Mouse (Mus musculus) limb, embryonic 15.5 days (tissue): ENCODE measurements around the gene Ncs1. TPM values are rescaled to one million over a fixed set of nuclear protein-coding genes. Genes with fewer than 3 reads are reported as not detected.

ENCODE experiments used
- polyA plus RNA-seq: library from polyadenylated mRNA; unstranded; fragments of >200 nt; fragmentation: Nextera tagmentation; extraction: Ambion mirVana; gene quantifications from 2 replicates; pipeline ENCODE4 v1.2.1, GENCODE M21; 2015

Ncs1 gene
- polyA plus RNA-seq, 1 experiment from 2014 or later, result 33.9 TPM

Other genes with a start within 250 kb of the Ncs1 start
- gene Fnbp1, start 103.8 kb upstream of the Ncs1 start, polyA plus RNA-seq, result 27.1 and 27.5 TPM in 2 replicates
- gene Gpr107, start 93.5 kb upstream of the Ncs1 start, polyA plus RNA-seq, result 41.9 and 42.3 TPM in 2 replicates
- 0.32 and 0.74 TPM in 2 replicates for gene Hmcn2, start 68.6 kb downstream of the Ncs1 start, polyA plus RNA-seq
- gene Ass1, start 224.4 kb downstream of the Ncs1 start, polyA plus RNA-seq, result 44.1 and 45.8 TPM in 2 replicates